Mouse (Mus musculus): ENCODE results near the gene Crygd. TPM values are rescaled to one million over a fixed set of nuclear protein-coding genes. Genes with fewer than 3 reads are reported as not detected.

Gene Crygd
- polyA plus RNA-seq, 1 experiment: not detected

GRCm38 (mm10) chr1:65040806-65041205 is 22.4 kb downstream of the Crygd start:
- DNase-seq (ENCODE audit: low read depth): no peak
- TF ChIP-seq POLR2A (IDR thresholded peaks at IDR 0.05; ENCODE audit: borderline replicate concordance, extremely low read depth, insufficient read depth, insufficient read length, poor library complexity, severe bottlenecking) (no peak), CTCF (IDR thresholded peaks at IDR 0.05; ENCODE audit: borderline replicate concordance, extremely low read depth, insufficient read depth, insufficient read length) (no peak)

GRCm38 (mm10) chr1:65039679-65040078 is 23.6 kb downstream of the Crygd start:
- DNase-seq (ENCODE audit: low read depth): no peak
- TF ChIP-seq POLR2A (IDR thresholded peaks at IDR 0.05; ENCODE audit: borderline replicate concordance, extremely low read depth, insufficient read depth, insufficient read length, poor library complexity, severe bottlenecking): no peak
- TF ChIP-seq CTCF (IDR thresholded peaks at IDR 0.05; ENCODE audit: borderline replicate concordance, extremely low read depth, insufficient read depth, insufficient read length): no peak

- no peak for TF ChIP-seq POLR2A (IDR thresholded peaks at IDR 0.05; ENCODE audit: borderline replicate concordance, extremely low read depth, insufficient read depth, insufficient read length, poor library complexity, severe bottlenecking)
- no peak for TF ChIP-seq CTCF (IDR thresholded peaks at IDR 0.05; ENCODE audit: borderline replicate concordance, extremely low read depth, insufficient read depth, insufficient read length)
These were observed 25.7 kb downstream of the Crygd start for GRCm38 (mm10) chr1:65037542-65037941.

GRCm38 (mm10) chr1:65035513-65035912 is 27.7 kb downstream of the Crygd start:
- DNase-seq (ENCODE audit: low read depth): no peak
- no peak for TF ChIP-seq CTCF (IDR thresholded peaks at IDR 0.05; ENCODE audit: borderline replicate concordance, extremely low read depth, insufficient read depth, insufficient read length)
- no peak for TF ChIP-seq POLR2A (IDR thresholded peaks at IDR 0.05; ENCODE audit: borderline replicate concordance, extremely low read depth, insufficient read depth, insufficient read length, poor library complexity, severe bottlenecking)

More at GRCm38 (mm10) chr1:65037542-65037941, 25.7 kb downstream of the Crygd start:
- DNase-seq (ENCODE audit: low read depth): no peak

GRCm38 (mm10) chr1:65032641-65033040 is 30.6 kb downstream of the Crygd start, which contains the start of gene Akr1cl:
Gene Akr1cl, minus strand, starts transcription at chr1:65032759.
- no peak for TF ChIP-seq CTCF (IDR thresholded peaks at IDR 0.05; ENCODE audit: borderline replicate concordance, extremely low read depth, insufficient read depth, insufficient read length)
- no peak for TF ChIP-seq POLR2A (IDR thresholded peaks at IDR 0.05; ENCODE audit: borderline replicate concordance, extremely low read depth, insufficient read depth, insufficient read length, poor library complexity, severe bottlenecking)

GRCm38 (mm10) chr1:65028206-65028605 is 35.0 kb downstream of the Crygd start:
- no peak for TF ChIP-seq CTCF (IDR thresholded peaks at IDR 0.05; ENCODE audit: borderline replicate concordance, extremely low read depth, insufficient read depth, insufficient read length)
- no peak for TF ChIP-seq POLR2A (IDR thresholded peaks at IDR 0.05; ENCODE audit: borderline replicate concordance, extremely low read depth, insufficient read depth, insufficient read length, poor library complexity, severe bottlenecking)
- no peak for DNase-seq (ENCODE audit: low read depth)

More at GRCm38 (mm10) chr1:65032641-65033040, 30.6 kb downstream of the Crygd start, which contains the start of gene Akr1cl:
- DNase-seq (ENCODE audit: low read depth): no peak

GRCm38 (mm10) chr1:65012726-65013125 is 50.5 kb downstream of the Crygd start:
- DNase-seq (ENCODE audit: low read depth): no peak
- TF ChIP-seq POLR2A (IDR thresholded peaks at IDR 0.05; ENCODE audit: borderline replicate concordance, extremely low read depth, insufficient read depth, insufficient read length, poor library complexity, severe bottlenecking): no peak
- no peak for TF ChIP-seq CTCF (IDR thresholded peaks at IDR 0.05; ENCODE audit: borderline replicate concordance, extremely low read depth, insufficient read depth, insufficient read length)

Other genes starting within 250 kb of the Crygd start
- 5.3 and 7.4 TPM in 2 replicates for gene Plekhm3, start 106.6 kb downstream of the Crygd start, polyA plus RNA-seq (2012; rRNA removed)
- 0.05 TPM in 2 replicates for gene Akr1cl, start 30.7 kb downstream of the Crygd start, polyA plus RNA-seq (2012; rRNA removed)
- not detected in 2 replicates for gene Cryge, start 12.3 kb downstream of the Crygd start, polyA plus RNA-seq (2012; rRNA removed)
- gene Crygc, start 10.2 kb upstream of the Crygd start, polyA plus RNA-seq (2012; rRNA removed): 0.29 TPM in 1 of 2 replicates, not detected in the other
- not detected in 2 replicates for gene Crygb, start 18.8 kb upstream of the Crygd start, polyA plus RNA-seq (2012; rRNA removed)
- not detected in 2 replicates for gene Cryga, start 39.9 kb upstream of the Crygd start, polyA plus RNA-seq (2012; rRNA removed)
- gene Gm28845, start 56.1 kb upstream of the Crygd start, polyA plus RNA-seq (2012; rRNA removed): 0.14 TPM in 1 of 2 replicates, not detected in the other
- gene D630023F18Rik, start 59.8 kb upstream of the Crygd start, polyA plus RNA-seq (2012; rRNA removed): 0.34 and 0.49 TPM in 2 replicates
- 200 and 238 TPM in 2 replicates for gene Idh1, start 123.0 kb upstream of the Crygd start, polyA plus RNA-seq (2012; rRNA removed)
- gene Pikfyve, start 123.2 kb upstream of the Crygd start, polyA plus RNA-seq (2012; rRNA removed): 12.6 and 14.3 TPM in 2 replicates
- 0.66 and 0.90 TPM in 2 replicates for gene Pth2r, start 218.6 kb upstream of the Crygd start, polyA plus RNA-seq (2012; rRNA removed)

All from brain, embryonic 14.5 days (tissue).